Mouse (Mus musculus): ENCODE measurements around the gene Nrde2. TPM values are rescaled to one million over a fixed set of nuclear protein-coding genes. Genes with fewer than 3 reads are reported as not detected.

The Nrde2 gene
- polyA plus RNA-seq, 1 experiment, result 7.6 TPM

DNA sequence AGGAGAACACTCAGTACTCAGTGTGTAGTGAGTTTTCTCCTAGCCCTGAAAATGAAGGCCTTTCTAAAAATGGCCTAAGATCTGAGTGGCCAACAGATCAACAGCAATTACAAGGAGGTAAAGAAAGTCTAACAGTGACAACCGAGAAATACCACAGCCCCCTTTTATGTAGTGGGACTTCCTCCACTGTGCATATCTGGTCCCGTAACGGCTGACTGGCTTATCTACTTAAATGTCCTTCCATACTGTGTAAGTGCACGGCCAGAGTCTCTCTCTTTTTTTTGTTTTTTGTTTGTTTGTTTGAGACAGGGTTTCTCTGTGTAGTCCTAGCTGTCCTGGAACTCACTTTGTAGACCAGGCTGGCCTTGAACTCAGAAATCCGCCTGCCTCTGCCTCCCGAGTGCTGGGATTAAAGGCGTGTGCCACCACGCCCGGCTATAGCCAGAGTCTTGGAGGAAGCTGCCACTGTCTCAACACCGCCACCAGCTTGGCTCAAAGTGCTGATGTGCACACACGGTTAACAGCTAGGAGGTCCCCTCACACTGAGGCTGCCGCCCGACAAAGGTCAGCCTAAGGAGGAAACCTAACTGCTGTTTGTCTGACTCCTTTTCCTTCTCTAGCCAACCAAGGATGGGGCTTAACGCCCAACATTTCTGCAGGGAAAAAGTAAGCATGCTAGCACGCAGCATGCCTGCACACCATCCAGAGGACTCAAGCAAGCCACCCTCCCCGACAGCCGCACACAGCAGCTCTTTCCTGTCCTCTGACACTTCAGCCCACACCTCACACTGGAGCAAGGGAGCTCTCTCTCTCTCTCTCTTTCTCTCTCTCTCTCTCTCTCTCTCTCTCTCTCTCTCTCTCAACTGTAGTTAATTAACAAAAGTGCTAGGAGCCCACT is 32.2 kb downstream of the Nrde2 start:
- H3K27ac ChIP-seq (ENCODE audit: insufficient read depth, low read length), result no peak overlapping the region
- H3K4me1 ChIP-seq (ENCODE audit: control insufficient read depth, insufficient read depth, insufficient read length), result no peaks in the 10 kb centered on the region
- TF ChIP-seq CTCF (IDR thresholded peaks at IDR 0.05; ENCODE audit: extremely low read depth, insufficient read depth, insufficient read length, insufficient replicate concordance) (no peak), POLR2A (IDR thresholded peaks at IDR 0.05; ENCODE audit: low read depth, low read length) (no peak)
- no peak for DNase-seq (ENCODE audit: low read depth in 1 of 2, low spot score in 2 of 2)
- H3K27me3 ChIP-seq (ENCODE audit: control insufficient read depth, insufficient read depth, low read length), result no peaks in the 10 kb centered on the region
- H3K4me3 ChIP-seq (ENCODE audit: extremely low read depth, insufficient read depth, insufficient read length), result no peak overlapping the region
- WGBS, result 91% methylated on average over 17 of the region's 17 CpGs
- H3K36me3 ChIP-seq (ENCODE audit: control insufficient read depth, insufficient read depth, low read length), result peaks cover 47% of the 10 kb centered on the region

GRCm38 (mm10) chr12:100124913-100125798 is 34.3 kb downstream of the Nrde2 start:
- no peak for TF ChIP-seq POLR2A (IDR thresholded peaks at IDR 0.05; ENCODE audit: low read depth, low read length)
- TF ChIP-seq CTCF (IDR thresholded peaks at IDR 0.05; ENCODE audit: extremely low read depth, insufficient read depth, insufficient read length, insufficient replicate concordance), result 0 out of 2 replicates have a peak, but pooled peaks have one; percentile 12
- H3K27me3 ChIP-seq (ENCODE audit: control insufficient read depth, insufficient read depth, low read length), result no peaks in the 10 kb centered on the region
- DNase-seq (ENCODE audit: low read depth in 1 of 2, low spot score in 2 of 2), result no peak
- peaks cover 49% of the 10 kb centered on the region for H3K36me3 ChIP-seq (ENCODE audit: control insufficient read depth, insufficient read depth, low read length)
- H3K27ac ChIP-seq (ENCODE audit: insufficient read depth, low read length), result no peak overlapping the region
- no peaks in the 10 kb centered on the region for H3K4me1 ChIP-seq (ENCODE audit: control insufficient read depth, insufficient read depth, insufficient read length)
- whole genome bisulfite sequencing, result 90% methylated on average over 16 of the region's 16 CpGs
- no peak overlapping the region for H3K4me3 ChIP-seq (ENCODE audit: extremely low read depth, insufficient read depth, insufficient read length)

GRCm38 (mm10) chr12:100123476-100123875 is 36.0 kb downstream of the Nrde2 start:
- WGBS, result 92% methylated on average over 9 of the region's 9 CpGs
- H3K27me3 ChIP-seq (ENCODE audit: control insufficient read depth, insufficient read depth, low read length), result no peaks in the 10 kb centered on the region
- H3K4me3 ChIP-seq (ENCODE audit: extremely low read depth, insufficient read depth, insufficient read length), result no peak overlapping the region
- no peak for DNase-seq (ENCODE audit: low read depth in 1 of 2, low spot score in 2 of 2)
- H3K4me1 ChIP-seq (ENCODE audit: control insufficient read depth, insufficient read depth, insufficient read length), result no peaks in the 10 kb centered on the region
- TF ChIP-seq POLR2A (IDR thresholded peaks at IDR 0.05; ENCODE audit: low read depth, low read length) (no peak), CTCF (IDR thresholded peaks at IDR 0.05; ENCODE audit: extremely low read depth, insufficient read depth, insufficient read length, insufficient replicate concordance) (no peak)
- H3K36me3 ChIP-seq (ENCODE audit: control insufficient read depth, insufficient read depth, low read length), result peaks cover 58% of the 10 kb centered on the region
- no peak overlapping the region for H3K27ac ChIP-seq (ENCODE audit: insufficient read depth, low read length)

GRCm38 (mm10) chr12:100122921-100123381 is 36.5 kb downstream of the Nrde2 start:
- Histone ChIP-seq H3K4me3 (ENCODE audit: extremely low read depth, insufficient read depth, insufficient read length) (no peak overlapping the region), H3K27ac (ENCODE audit: insufficient read depth, low read length) (no peak overlapping the region), H3K27me3 (ENCODE audit: control insufficient read depth, insufficient read depth, low read length) (no peaks in the 10 kb centered on the region), H3K36me3 (ENCODE audit: control insufficient read depth, insufficient read depth, low read length) (peaks cover 62% of the 10 kb centered on the region), H3K4me1 (ENCODE audit: control insufficient read depth, insufficient read depth, insufficient read length) (no peaks in the 10 kb centered on the region)
- no peak for DNase-seq (ENCODE audit: low read depth in 1 of 2, low spot score in 2 of 2)
- no peak for TF ChIP-seq POLR2A (IDR thresholded peaks at IDR 0.05; ENCODE audit: low read depth, low read length)
- 90% methylated on average over 7 of the region's 7 CpGs for WGBS

GRCm38 (mm10) chr12:100115982-100116381 is 43.5 kb downstream of the Nrde2 start:
- H3K4me1 ChIP-seq (ENCODE audit: control insufficient read depth, insufficient read depth, insufficient read length), result peaks cover 4% of the 10 kb centered on the region; the same call in 1 of the 2 replicates
- no peak overlapping the region for H3K27ac ChIP-seq (ENCODE audit: insufficient read depth, low read length)
- peaks cover 63% of the 10 kb centered on the region for H3K36me3 ChIP-seq (ENCODE audit: control insufficient read depth, insufficient read depth, low read length)
- 80% methylated on average over 5 of the region's 5 CpGs for WGBS
- H3K27me3 ChIP-seq (ENCODE audit: control insufficient read depth, insufficient read depth, low read length), result no peaks in the 10 kb centered on the region
- H3K4me3 ChIP-seq (ENCODE audit: extremely low read depth, insufficient read depth, insufficient read length), result no peak overlapping the region
- TF ChIP-seq CTCF (IDR thresholded peaks at IDR 0.05; ENCODE audit: extremely low read depth, insufficient read depth, insufficient read length, insufficient replicate concordance) (no peak), POLR2A (IDR thresholded peaks at IDR 0.05; ENCODE audit: low read depth, low read length) (no peak)
- no peak for DNase-seq (ENCODE audit: low read depth in 1 of 2, low spot score in 2 of 2)

GRCm38 (mm10) chr12:100109986-100110696 is 49.3 kb downstream of the Nrde2 start, which contains the start of gene Psmc1:
Gene Psmc1 (plus strand): TSS chr12:100110154.
- H3K27ac ChIP-seq (ENCODE audit: insufficient read depth, low read length), result peak within 1 kb of the TSS; percentile 86
- WGBS, result 1% methylated on average over 58 of the region's 58 CpGs
- H3K27me3 ChIP-seq (ENCODE audit: control insufficient read depth, insufficient read depth, low read length), result no peaks in the 10 kb centered on the region
- TF ChIP-seq CTCF (IDR thresholded peaks at IDR 0.05; ENCODE audit: extremely low read depth, insufficient read depth, insufficient read length, insufficient replicate concordance) (no peak), POLR2A (IDR thresholded peaks at IDR 0.05; ENCODE audit: low read depth, low read length) (peak; percentile 54)
- peaks cover 14% of the 10 kb centered on the region for H3K36me3 ChIP-seq (ENCODE audit: control insufficient read depth, insufficient read depth, low read length)
- H3K4me1 ChIP-seq (ENCODE audit: control insufficient read depth, insufficient read depth, insufficient read length), result peaks cover 7% of the 10 kb centered on the region; the same call in 1 of the 2 replicates
- DNase-seq (ENCODE audit: low read depth in 1 of 2, low spot score in 2 of 2), result peak; percentile 69 to 87
- H3K4me3 ChIP-seq (ENCODE audit: extremely low read depth, insufficient read depth, insufficient read length), result peak within 1 kb of the TSS; percentile 76
